Mouse (Mus musculus): ENCODE results near the gene Babam2.

DNA sequence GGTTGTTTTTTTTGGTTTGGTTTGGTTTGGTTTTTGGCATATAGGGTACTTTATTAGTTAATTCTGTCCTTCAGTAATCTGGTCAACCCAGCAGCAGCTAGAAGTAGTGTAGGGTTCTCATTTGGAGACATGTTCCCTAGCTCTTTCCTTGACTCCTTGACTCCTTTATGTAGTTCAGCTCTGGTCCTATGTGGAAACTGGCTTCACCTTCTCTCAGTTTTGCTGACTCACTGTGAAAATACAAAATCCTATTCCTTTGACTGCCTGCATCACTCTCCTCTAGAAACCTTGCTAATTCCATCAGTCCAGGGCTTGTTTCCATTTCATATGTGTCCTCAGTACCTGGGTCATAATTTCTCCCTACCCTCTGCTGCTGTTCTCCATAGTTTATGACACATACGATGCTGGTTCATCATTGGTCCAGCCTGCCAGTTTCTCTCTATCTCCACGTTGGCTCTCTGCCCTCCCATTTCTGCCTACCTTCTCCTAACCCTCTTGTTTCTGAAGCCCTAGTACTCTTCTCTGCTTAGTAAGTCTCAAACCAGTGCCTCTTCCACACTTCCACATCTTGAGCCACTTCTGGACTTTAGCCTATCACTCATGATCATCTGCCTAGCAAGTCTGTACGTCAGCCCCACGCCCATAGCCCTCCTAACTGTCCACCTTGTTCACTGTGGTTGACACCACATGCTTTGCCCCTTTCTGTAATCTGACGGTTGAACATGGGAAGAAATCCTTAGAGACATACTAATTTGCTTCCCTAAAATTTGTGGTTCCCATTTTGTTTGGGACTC, 163.5 kb downstream of the Babam2 start:
- TF ChIP-seq CTCF (IDR thresholded peaks at IDR 0.05; ENCODE audit: extremely low read depth, insufficient read depth, low read length) (no peak), POLR2A (IDR thresholded peaks at IDR 0.05; ENCODE audit: extremely low read depth, insufficient read depth, low read length) (no peak)
